Mouse (Mus musculus) layer of hippocampus, postnatal 25 days (tissue): ENCODE results near the gene Retreg1. TPM values are rescaled to one million over a fixed set of nuclear protein-coding genes. Genes with fewer than 3 reads are reported as not detected.

Experiments
- DNase-seq, 2 experiments: peaks; one replicate each; pipeline ENCODE4 v3.0.0; 2022; ENCODE audit warnings: mixed read lengths in 2 of 2, low spot score in 1 of 2; ENCODE audit errors: extremely low spot score in 1 of 2
- total RNA-seq, 2 experiments: library from RNA; stranded (reverse); gene quantifications; 2 replicates each; pipeline ENCODE4 v1.2.3; 2021

Retreg1 gene
- total RNA-seq, 2 experiments from 2014 or later, result 29.4 to 32.4 TPM

DNA sequence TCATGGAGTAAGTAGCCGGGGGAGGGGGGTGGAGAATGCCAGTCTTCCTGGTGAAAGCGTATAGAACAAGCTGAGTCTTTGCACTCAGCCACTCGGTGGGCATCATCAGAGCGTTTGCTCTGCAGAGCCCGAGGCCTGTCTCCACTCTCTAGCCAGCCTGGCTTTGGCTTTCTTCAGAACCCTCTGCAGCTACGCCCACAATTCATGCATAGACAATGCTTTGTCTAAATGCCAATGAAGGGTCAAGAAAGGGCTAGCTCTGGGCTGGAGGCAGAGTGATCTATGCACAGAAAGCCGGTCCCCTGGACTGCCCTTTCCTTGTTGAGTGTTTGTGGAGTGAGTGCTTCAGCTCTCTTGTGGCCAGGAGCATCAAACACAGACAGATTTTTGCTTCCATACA, 34.8 kb downstream of the Retreg1 start:
- no peak for DNase-seq

DNA sequence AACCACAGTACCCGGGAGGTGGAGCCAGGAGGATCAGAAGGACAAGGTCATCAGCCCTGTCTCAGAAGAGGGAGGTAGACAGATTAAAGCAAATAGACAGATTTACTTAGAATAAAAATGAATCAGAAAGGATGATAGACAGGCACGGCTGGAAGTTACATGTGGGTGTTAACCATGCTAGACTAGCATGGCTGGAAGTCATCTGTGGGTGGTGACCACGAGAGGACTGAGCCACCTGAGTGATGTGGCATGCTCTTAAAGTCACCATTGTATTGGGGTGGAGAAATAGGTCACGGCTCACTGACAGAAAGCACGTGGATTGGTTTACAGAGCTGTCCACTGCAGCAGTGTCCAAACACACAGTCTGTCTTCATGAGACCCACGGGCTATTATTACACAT, 36.2 kb downstream of the Retreg1 start:
- no peak for DNase-seq

DNA sequence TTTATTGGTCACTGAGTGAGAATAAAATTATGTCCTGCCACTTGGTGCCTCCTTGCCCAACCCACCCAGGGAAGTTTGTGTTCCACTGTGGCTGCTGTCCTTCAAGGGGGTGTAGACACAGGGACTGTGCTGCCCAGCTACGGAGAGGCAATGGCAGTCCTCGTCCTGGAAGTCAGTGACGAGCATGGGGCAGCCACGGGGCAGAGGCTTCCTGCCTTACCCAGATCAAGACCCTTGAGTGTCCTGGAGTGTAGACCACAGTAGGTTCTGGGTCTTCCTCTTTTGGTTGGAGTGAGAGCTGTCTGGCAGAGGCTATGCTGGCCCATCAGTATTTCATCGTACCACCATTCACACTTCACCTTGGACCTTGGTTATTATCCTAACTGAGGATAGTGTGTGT, 37.2 kb downstream of the Retreg1 start:
- DNase-seq, result no peak

DNA sequence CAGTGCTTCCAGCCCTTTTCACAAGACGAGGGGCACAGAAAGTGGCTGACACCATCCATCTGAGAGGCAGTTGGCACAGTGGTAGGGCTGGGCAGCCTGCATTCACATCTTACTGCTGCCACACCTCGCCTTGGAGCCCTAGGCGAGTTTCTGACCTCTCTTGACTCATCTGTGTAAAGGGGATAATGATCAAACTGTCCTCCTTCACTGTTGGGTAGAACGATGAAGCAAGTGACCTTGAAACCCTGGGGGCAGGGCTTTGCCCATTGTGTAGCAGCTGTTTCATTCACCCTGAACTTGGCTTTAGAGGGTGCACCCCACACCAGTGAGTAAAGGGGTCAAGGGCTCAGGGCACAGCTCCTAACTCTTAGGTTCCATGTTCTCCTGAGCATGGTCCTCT, 39.0 kb downstream of the Retreg1 start:
- DNase-seq, result no peak

DNA sequence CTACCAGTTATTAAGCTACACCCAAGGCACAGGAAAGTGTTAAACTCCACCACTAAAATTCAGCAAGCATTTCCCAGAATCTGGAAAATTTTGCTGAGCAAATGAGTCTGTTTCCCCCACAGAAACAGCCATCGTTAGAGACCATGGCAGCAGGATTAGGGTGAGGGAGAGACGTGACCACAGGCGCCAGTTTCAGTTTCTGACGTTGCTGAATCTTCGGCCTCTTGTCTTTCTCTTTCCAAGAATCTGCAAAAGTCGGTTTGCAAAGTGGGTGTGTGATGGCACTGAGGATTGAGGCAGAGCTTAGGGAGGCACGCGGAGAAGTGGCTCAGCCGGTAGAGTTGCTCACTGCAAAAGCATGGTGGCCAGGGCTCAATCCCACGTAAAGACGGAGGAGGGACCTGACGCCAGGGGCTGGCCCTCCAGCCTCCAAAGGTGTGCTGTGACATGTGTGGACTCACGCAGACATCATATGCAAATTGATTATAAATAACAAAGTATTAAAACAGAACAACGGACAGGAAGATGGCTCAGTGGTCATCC, 41.5 kb downstream of the Retreg1 start:
- no peak for DNase-seq

DNA sequence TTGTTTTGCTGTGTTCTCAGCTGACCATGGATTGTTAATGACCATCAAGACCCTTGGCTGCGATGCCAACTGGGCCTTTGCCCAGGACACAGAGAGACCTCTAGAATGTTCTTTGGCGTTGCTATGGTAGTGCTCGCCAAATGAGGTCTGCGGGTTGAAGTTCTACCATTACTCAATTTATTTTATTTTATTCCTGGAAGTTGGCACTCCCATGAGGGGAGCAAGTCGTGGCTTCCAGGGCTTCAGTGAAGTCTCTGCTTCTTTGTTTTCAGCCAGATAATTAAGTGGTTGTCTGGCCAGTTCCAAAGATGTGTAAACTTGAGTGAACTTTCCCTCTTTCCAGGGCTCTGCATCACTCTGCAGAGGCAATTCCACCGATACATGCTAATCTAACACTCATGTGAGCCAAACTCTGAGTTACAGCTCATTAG, 43.6 kb downstream of the Retreg1 start:
- peak in 1 of 2 experiments; percentile 55 for DNase-seq

DNA sequence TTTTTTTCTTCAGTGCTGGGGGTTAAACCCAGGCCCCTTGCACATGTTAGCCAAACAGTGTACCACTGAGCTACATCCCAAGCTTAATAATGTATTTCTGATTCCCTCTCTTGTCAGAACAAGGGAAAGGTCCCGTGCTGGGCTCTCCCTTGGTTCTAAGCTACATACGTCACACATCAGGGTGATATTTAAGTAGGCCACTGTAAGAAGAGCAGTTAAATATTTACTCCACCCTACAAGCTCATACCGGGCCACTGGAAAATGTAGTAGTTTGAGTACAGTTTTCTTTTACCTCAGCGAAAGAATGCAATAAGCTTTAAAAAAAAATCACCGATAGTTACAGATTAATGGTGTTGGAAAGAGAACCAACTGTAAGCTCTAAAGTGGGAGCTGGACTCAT, 46.9 kb downstream of the Retreg1 start:
- no peak for DNase-seq

DNA sequence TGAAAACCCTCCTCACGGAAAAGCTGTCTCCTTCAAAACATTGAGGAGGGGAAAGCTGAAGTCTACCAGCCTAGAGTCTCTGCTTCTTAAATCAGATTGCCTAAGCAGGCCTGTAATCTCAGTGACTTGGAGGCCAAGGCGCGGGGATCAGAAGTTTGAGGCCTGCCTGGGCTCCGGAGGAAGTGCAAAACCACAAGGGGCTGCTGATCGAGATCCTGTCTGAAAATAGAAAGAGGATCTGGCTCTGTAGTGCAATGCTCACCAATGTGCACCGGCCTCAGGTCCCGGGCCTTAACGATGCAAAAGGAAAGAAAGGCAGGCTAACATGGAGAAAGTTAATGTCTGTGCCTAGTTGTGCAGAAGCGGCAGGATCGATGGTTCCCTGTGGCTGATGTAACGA, 48.6 kb downstream of the Retreg1 start:
- no peak for DNase-seq

DNA sequence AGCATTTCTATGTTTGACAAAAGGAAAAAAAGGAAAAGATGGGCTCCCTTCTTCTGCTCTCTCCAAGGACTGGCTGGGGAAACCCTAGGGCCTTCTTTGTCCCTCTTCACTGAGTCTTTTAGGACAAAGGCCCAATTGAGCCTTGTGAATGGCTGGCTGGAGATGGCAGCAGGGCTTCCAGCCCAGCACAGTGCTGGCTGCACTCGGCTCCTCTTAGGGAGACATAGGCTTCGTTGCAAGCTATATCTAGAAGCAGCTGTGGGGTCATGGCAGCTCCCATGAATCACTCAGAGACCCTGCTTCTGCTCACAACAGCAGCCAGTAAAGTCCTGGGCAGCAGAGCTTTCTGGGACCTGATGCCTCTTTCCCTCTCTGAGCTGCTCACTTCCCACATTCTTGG, 50.3 kb downstream of the Retreg1 start:
- no peak for DNase-seq

DNA sequence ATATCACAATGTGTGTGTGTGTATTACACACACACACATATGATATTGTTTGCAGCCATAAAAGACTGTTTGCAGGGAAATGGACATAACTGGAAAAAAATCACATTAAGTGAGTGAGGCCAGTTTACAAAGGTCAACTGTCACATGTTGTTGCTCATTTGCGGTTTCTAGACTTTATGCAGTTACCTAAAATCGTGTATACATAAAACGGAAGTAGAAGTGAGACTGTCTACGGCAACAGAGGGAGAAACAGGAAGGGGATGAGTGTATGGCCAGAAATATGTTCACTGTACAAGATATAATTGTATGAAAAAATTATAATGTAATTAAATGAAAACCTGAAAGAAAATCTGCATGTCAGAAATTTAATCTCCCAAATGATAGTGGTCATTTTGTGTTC, 53.8 kb downstream of the Retreg1 start:
- no peak for DNase-seq

DNA sequence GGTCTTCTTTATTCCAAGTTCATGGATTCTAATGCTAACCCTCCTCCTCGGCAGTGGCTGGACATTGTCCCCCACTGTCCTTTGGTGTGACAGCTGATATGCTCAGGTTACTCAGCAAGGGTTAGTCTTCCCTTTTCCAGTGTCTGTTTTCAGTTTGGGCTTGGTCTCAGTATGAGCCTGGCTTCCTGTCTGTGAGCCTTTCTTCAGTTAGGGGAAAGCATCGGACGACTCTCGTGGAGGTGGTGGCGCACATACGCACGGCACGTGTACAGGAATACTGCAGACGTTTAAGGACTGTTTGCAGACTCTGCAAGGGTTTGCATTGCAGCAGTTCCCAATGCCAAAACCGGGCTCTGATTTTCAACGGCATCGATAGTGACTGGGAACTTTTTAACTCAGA, 54.6 kb downstream of the Retreg1 start:
- DNase-seq, result no peak

DNA sequence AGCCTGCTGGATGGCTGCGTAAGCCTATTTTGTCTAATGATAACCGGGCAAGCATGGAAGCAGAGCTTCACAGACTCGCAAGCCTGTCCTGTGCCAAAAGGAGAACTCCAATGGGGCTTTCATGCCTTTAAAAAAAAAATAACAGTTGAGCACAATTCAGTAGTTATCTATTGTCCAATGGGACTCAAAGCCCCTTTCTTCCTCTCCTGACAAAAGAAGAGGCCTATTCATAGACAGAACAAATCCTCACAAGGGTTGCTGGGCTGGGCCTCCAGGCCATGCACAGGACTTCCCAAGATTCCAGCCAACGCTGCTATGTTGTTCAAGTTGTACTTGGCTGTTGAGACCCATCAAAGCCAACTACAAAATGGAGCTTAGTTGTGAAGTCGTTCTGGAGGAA, 56.0 kb downstream of the Retreg1 start:
- DNase-seq, result no peak

DNA sequence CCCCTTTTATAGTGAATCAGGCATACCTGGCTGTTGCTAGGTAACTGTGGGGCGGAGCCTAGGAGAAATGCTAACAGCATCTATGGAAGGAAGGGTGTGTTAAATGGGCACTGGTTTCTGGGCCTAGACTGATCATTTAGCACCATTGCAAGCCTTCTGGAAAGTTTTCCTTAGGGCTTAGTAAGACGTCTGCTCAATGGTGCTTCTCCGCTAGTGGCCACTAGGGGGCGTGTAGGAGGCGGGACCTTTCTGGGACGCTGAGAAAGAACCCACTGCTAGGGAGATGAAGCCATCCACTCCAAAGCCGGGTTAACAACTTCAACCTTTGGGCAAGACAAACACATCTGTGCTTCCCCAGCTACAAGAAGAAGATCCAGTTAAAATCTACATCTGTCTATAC, 57.6 kb downstream of the Retreg1 start:
- DNase-seq, result peak; percentile 43 to 76

DNA sequence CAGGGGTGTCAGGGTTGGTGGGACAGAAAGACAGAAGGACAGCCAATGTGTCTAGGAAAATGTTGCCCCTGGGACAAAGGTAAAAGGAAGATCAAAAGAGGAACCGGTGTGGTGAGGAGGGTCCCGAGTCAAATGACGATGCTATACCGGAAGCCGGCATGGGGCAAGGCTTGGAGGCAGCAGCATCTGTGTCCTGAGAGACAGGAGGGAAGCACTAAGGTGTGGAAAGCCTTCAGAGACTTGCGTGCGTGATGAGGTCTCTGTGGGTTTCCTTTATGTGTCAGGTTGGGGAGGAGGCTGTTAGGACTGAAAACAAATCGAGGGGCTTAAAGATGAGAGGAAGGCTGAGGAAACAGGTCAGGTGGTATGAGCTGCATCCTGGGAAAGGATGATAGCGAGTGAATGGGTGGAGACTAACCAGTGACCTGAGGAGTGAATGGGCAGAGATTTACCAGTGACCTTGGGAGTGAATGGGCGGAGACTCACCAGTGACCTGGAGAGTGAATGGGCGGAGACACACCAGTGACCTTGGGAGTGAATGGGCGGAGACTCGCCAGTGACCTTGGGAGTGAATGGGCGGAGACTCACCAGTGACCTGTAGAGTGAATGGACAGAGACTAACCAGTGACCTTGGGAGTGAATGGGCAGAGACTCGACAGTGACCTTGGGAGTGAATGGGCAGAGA, 60.1 kb downstream of the Retreg1 start:
- no peak for DNase-seq

DNA sequence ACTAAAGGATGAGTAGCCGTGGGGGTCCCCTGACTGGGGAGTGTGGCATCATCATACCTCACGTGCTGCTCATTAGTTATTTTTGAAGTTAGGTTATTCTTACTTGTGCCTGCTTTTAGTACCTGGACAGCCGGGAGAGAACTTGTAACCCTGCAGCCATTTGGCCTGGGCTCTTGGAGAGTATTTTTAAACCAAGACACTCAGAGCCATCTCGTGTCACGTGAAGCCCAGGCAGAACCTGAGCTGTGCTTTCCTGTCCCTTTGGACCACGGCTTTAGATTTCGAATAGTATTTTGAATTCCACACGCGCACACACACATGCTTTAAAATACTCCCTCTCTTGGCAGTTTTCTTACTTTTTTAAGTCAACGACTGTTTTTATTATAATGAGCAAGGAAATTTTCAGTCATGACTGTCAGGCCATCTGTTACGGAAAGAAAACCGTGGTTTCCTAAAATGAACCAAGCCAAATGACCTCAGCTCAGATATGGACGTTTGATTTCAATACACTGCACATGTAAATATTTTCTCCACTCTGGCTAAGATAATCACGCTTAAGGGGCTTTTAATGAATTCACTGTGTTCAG, 61.5 kb downstream of the Retreg1 start:
- DNase-seq, result no peak

DNA sequence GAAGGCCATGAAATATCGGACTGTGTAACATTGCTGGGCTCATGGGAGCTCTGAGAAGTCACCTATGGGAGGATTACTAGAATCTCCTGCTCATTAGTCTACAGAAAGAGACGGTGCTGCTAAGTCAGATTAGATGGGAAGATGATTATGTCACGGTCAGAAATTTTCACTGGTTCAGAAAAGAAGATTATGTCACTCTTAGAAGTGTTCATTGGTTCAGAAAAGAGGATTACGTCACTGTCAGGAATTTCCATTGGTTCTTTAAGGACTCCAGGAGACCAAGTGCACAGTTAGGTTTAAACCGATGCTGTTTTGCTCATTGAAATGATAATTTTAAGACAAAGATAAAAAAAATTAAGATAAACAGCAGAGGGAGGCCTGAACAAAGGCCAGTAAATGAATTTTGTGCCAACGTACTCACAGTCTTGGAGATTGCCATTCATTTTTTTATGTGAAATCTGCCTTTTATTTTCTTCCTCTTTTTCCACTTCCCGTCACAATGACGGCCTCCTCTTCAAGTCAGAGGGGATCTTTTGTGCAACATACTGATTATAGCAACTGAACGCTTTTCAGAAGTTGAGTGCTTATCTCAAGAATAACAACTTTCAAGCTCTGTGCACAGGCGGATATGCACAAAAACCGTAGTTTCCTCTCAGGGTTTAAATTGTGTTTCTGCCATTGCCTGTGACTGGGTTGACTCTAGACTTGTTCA, 67.0 kb downstream of the Retreg1 start:
- DNase-seq, result no peak

DNA sequence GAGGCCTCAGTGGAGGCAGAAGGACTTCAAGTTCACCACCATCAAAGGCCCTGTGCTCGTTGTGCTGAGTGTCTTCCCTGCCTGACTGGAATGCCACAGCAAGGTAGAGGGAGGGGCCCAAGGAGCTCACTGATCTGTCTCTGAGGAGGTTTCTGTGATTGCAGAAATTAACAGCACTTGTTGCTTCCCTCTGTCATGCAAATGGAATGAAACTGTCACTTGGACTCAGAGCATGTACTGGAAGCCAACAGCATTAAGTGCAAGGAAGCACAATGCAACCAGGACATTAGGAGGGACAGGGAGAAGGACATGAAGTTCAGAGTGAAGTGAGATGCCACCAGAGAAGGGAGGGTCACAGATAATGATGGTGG, 67.5 kb downstream of the Retreg1 start:
- DNase-seq, result no peak

DNA sequence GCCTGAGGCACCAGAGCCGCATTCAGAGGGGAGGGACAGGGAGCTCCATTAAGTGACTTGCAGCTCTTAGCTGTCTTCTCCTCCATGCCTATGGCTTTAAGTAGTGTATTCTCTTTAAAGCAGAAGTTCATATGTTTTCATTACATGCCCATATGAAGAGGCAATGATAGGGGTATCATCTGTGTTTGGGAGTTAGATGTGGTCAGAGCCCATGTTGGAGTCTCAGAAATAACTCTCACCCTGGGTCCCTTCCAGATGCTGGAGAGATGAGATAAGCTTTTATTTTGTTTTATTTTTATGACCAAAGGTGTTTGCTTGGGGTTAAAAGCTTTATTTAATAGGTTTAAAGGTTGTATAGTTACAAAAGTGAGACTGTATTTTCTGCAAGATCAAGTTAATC, 67.9 kb downstream of the Retreg1 start:
- DNase-seq, result no peak

DNA sequence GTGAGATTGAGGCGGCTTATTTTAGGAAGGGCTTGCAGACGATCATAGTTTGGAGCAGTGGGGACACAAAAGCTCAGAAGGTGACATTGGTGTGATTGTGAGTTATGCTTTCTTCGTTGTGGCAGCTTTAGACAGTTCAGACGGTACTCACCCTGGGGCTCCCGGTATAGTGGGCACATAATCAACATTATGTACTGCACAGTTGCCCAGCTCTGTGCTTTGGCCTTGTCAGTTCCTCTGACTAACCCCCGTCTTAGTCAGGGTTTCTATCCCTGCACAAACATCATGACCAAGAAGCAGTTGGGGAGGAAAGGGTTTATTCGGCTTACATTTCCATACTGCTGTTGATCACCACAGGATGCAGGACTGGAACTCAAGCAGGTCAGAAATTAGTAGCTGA, 69.9 kb downstream of the Retreg1 start:
- DNase-seq, result no peak

DNA sequence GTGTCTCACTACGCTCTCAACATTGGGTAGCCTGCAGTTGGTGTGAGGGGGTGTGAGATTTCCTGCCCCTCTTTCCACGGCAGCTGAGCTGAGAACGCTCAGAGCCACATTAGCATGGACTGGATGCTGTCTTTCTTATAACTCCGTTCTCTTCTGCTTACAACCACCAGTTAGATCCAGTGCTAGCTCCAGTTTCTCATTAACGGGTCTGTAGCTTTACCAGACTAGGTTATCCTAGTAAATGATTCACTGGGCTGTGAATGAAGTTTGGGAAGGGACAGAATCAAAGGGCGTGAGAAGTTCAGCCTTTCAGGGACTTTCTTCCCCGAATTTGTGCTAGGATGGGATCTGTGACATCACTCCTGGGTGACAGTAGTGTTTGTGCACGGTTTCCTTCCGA, 70.7 kb downstream of the Retreg1 start:
- no peak for DNase-seq

DNA sequence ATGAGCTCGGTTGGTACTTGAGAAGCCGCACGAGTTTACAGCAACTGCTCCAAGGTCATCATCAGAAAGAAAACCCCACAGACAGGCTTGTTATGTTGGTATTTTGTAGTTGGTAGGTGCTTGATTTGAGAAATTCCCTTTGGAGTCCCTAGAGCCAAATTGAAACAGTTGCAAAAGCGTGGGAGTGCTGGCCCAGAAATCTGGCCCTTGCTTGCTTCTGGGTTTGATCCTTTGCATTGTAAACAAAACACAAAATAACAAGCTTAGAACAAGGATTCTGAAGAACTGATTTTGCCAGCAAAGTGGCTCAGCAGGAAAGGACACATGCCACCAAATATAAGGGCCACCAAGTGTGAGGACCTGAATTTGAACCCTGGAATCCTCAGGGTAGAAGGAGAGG, 71.2 kb downstream of the Retreg1 start:
- DNase-seq, result no peak

DNA sequence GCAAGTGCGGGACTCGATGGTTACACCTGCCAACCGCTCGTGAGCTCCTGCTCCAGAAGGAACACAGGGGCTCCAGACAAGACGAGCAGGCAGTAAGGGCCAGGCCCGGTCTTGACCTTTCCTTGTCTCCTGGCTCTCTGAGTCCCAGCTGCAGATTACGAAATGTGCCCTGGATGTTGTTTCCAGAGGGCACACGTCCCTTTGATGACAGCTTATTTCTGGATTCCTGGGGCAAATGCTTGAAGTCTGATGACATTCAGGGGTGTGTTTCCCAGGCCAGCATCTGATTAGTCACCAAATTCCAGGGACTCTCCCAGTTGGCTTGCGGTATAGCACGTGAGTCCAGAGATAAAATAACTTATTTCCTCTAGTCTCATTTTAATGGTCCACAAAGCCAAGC, 72.0 kb downstream of the Retreg1 start:
- no peak for DNase-seq
